Mouse (Mus musculus): ENCODE results near the gene Pccb.

Gene Pccb

GRCm38 (mm10) chr9:101034448-101035098, at the start of gene Pccb:
Gene Pccb, minus strand, starts transcription at chr9:101034898.
- peak; percentile 98 for DNase-seq

GRCm38 (mm10) chr9:101083728-101084127, 49.0 kb upstream of the Pccb start:
- DNase-seq = no peak

GRCm38 (mm10) chr9:101080046-101080685, 45.5 kb upstream of the Pccb start:
- DNase-seq = no peak

DNA sequence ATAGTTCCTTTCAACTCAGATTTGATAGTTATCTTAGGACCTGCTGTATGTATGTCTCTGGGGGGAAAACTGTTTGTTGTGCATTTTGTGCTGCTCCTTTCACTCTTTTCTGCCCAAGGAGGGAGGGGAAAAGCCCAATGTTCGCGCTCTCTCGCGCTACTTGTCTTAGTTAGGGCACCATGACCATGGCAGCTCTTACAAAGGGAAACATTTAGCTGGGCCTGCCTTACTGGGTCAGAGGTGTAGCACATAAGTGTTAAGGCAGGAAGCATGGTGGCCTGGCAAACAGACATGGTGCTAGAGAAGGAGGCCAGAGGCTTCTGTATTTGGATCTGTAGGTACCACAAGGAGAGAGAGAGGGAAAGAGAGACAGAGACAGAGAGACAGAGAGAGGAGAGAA, 43.9 kb upstream of the Pccb start:
- peak in 1 of 2 experiments; percentile 38 for DNase-seq

DNA sequence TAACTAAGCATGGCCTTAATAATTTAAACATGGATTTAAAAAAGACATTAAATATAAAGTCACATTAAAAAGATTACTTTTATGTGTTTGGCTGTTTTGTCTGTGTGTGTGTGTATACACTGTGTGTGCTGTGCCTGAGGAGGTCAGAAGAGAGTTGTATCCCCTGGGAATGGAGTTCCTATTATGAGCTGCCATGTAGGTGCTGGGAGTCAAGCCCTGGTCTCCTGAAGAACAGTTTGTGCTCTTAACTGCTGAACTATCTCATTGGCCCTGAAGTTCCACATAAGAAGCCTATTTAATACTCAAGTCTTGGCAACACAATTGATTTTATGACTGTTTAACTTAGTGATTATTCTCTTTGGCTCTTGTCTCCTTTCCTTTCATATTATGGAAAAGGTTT, 42.8 kb upstream of the Pccb start:
- DNase-seq = no peak

DNA sequence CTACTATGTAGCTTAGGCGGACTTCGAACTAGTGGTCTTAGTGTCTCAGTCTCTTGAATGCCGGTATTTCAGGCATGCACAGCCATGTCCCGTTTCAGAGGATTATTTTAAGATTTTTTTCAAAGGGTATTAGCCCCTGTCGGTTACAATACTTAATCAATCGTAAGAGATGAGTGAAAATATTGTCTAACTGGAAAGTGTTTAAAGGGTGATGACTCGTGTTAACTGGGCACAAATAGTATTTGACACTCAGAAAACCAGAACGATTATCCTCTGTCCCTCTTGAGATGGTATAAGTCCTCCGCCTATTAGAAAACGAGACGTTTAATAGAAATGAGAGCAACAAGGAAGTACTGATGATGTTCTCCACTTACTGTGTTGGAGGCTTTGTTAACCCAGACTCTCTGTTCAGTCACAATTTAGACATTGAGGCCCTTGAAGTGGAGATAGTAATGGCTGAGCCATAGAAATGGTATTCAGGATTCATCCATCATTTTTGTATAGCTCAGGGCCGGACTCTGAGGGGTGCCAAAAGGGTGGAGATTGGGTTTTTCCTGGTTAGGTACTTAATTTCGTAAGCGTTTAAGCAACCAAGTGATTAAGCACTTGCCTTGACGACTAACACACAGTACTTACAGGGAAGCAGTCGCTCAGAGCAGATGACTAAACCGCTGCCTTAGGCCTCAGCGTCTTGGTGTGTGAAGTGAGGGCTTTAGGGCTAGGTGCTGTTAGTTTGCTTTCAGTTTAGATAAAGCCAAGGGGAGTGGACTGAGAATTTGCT, 41.6 kb upstream of the Pccb start:
- peak; percentile 20 to 44 for DNase-seq

- DNase-seq = no peak
Observed at GRCm38 (mm10) chr9:101075694-101076093, 41.0 kb upstream of the Pccb start.

- peak; percentile 21 to 55 for DNase-seq
Observed at GRCm38 (mm10) chr9:101075091-101075581, 40.4 kb upstream of the Pccb start.

DNA sequence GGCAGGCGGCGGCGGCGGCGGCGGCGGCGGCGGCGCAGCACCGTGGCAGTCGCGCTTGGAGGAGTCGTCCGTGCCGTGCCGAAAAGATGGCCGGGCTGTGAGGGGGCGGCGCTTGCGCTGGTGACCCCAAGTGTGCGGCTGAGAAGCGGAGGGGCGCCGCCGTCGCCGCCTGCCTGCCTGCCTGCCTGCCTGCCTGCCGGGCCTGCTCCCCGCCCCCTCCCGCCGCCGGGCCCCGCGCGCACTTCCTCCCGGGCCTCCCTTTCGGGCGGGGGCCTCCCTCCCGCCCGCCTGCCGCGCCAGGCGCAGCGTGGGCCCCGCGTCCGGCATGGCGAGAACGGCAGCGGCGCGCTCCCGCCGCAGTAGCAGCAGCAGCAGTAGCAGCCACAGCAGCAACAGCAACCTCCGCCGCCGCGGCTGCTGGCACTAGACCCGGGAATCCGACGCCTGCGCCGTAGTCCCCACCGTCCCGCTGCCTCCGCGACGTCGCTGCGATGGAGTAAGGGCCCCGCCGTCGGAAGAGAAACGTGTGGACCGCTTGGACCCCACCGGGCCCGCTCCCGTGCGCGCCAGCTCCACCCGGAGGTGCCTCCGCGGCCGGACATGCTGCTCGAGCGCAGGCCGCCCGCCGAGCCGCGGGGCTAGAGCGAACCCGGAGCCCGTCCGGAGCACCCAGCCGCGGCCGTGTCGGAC, 39.8 kb upstream of the Pccb start:
- peak; percentile 92 to 93 for DNase-seq

- no peak for DNase-seq
Observed at GRCm38 (mm10) chr9:101073987-101074331, 39.3 kb upstream of the Pccb start, which contains the start of gene Msl2. Gene Msl2, plus strand, starts transcription at chr9:101074101.

DNA sequence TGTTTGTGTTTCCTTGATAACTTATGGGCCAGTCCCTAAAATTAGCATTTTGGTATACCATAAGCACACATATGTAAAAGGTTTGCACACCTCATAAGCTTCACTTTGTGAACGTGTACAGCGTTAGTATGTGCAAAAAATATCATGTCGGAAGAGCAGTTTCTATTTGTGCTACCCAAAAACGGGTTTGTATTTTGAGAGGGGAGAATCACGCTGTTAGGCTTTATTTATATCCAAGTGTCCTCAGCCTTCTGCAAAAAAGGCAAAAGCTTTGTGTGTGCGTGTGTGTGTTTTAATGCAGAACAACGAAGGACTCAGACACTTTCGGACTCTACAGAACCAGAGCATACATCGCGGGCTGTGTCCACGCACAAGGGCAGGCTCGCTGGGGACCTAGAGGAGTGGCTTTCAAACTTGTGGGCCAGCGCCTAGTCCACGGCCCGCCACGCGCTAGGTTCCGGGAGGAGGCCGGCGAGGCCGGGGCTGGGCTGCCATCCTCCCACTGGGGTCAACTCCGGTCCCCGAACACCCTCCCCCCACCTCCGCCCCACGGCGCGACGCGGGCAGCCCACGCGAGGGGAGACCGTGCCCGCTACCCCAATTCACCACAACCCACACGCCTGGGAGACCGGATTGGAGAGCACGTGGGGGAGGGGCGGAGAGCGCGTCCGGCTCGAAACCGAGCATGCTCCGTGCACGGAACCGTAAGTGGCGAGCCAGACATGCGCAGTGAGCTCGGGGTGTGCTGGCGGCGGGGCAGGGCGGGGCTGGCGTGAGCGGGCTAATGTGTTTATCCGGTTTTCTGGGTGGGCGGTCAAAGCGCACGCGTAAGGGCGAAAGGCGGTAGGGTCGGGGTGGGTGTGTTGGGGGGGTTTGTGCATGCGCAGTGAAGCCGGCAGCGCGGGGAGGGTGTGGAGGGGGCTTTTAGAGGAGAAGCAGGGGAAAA, 38.6 kb upstream of the Pccb start:
- DNase-seq = peak; percentile 99 to 100

DNA sequence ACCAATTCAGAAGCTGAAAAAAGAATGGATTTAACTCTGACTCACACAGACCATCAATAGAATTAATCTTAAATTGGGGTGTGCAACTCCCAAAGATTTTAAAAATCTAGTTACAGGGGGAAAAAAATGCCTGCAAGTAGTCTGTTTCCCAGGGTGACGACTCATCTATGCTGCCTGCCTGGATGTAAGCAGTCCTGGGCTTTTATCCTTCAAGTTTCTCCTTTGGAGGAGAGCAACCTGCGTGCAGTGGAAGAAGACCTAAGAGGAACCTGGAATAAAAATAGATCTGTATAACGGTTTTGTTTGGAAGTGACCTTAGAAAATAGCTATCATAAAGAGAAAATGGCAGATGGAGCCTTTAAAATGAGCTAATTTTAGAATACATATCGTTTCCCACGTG, 37.8 kb upstream of the Pccb start:
- DNase-seq = no peak

DNA sequence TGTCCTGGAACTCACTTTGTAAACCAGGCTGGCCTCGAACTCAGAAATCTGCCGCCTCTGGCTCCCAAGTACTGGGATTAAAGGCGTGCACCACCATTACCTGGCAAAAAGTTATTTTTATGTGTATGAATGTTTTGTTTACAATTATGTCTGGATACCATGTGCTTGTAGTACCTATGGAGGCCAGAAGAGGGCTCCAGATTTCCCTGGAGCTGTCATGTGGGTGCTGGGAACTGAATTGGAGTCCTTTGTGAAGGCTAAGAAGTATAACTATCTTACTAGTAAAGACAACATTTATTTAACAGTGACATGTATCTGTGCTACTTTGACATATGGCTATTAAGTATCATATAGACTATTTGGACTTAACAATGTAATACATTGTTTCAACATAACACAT, 35.1 kb upstream of the Pccb start:
- DNase-seq = no peak

- DNase-seq = no peak
Observed at GRCm38 (mm10) chr9:101065076-101065602, 30.4 kb upstream of the Pccb start.

- DNase-seq = no peak
Observed at GRCm38 (mm10) chr9:101062253-101062780, 27.6 kb upstream of the Pccb start.

- no peak for DNase-seq
Observed at GRCm38 (mm10) chr9:101061035-101061434, 26.3 kb upstream of the Pccb start.

GRCm38 (mm10) chr9:101057156-101057555, 22.5 kb upstream of the Pccb start:
- DNase-seq = no peak

GRCm38 (mm10) chr9:101053279-101053678, 18.6 kb upstream of the Pccb start:
- no peak for DNase-seq

DNA sequence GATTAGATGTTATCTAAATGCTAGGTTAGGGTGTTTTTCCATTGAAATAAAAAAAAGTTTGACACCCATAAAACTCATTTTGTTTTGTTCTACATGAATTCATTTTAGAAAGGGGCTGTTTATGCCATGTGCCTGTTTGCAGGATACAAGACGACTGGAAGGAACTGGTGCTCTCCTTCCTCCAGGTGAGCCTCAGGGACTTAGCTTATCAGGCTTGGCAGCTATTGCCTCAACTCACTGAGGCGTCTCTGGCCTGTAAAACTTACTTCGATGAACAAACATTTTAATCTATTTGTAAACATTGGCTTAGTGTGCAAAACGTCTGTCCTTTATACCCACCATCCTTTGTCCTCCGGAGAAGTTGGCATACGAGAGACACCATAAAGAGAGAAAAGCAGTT, 18.0 kb upstream of the Pccb start:
- DNase-seq = no peak

- DNase-seq = no peak
Observed at GRCm38 (mm10) chr9:101052007-101052406, 17.3 kb upstream of the Pccb start.

GRCm38 (mm10) chr9:101045710-101046338, 11.1 kb upstream of the Pccb start:
- peak; percentile 29 to 47 for DNase-seq

Data from kidney, postnatal 36 days (tissue).